Mouse (Mus musculus): Measurements from ENCODE around the gene Gm1604a. TPM values are rescaled to one million over a fixed set of nuclear protein-coding genes. Genes with fewer than 3 reads are reported as not detected.
A peak's percentile ranks its signal among the peaks of the same experiment; 100 is the strongest.
"Not testable (repeated sequence)": the region's sequence is repeated elsewhere in the genome, so short reads cannot be mapped to it uniquely, and the experiment has no call there.

Gm1604a gene
- polyA plus RNA-seq (2014; fragmentation: Nextera tagmentation; extraction: Ambion mirVana): not detected in 2 replicates

GRCm38 (mm10) chr17:7025257-7025656 lies at the start of gene Gm1604a:
Gm1604a (plus strand) TSS chr17:7025568.
- H3K9ac ChIP-seq (ENCODE audit: low read depth, low read length); H3K4me2 ChIP-seq (replicated peaks; ENCODE audit: low read depth, low read length); H3K27ac ChIP-seq (ENCODE audit: low read depth, low read length); H3K4me1 ChIP-seq (ENCODE audit: control insufficient read depth, insufficient read depth, low read length); H3K27me3 ChIP-seq (ENCODE audit: control insufficient read depth, insufficient read depth, low read length); H3K4me3 ChIP-seq (ENCODE audit: low read length); H3K36me3 ChIP-seq (ENCODE audit: control insufficient read depth, insufficient read depth, low read length); H3K9me3 ChIP-seq (ENCODE audit: control insufficient read depth, low read length): not testable (repeated sequence)
- ATAC-seq (ENCODE audit: low FRiP score, low TSS enrichment): peak; percentile 37; the same call in 1 of the 2 replicates
- WGBS: 17% methylated on average over 6 of the region's 14 CpGs

- under 1% methylated on average over 21 of the region's 68 CpGs for WGBS
- Histone ChIP-seq H3K9ac (ENCODE audit: low read depth, low read length) (peak within 1 kb of the TSS; percentile 66), H3K4me3 (ENCODE audit: low read length) (peak within 1 kb of the TSS; percentile 52), H3K4me2 (replicated peaks; ENCODE audit: low read depth, low read length) (peak within 1 kb of the TSS; percentile 41)
- not testable (repeated sequence) for H3K27ac ChIP-seq (ENCODE audit: low read depth, low read length); H3K9me3 ChIP-seq (ENCODE audit: control insufficient read depth, low read length); H3K36me3 ChIP-seq (ENCODE audit: control insufficient read depth, insufficient read depth, low read length); H3K4me1 ChIP-seq (ENCODE audit: control insufficient read depth, insufficient read depth, low read length); H3K27me3 ChIP-seq (ENCODE audit: control insufficient read depth, insufficient read depth, low read length)
- peak; percentile 99 for ATAC-seq (ENCODE audit: low FRiP score, low TSS enrichment)
Measured at GRCm38 (mm10) chr17:6978287-6979248, 46.8 kb upstream of the Gm1604a start, which contains the start of gene Gm49721. Gm49721 (plus strand) TSS chr17:6978904.

- not testable (repeated sequence) for ATAC-seq (ENCODE audit: low FRiP score, low TSS enrichment); H3K9ac ChIP-seq (ENCODE audit: low read depth, low read length)
Measured at GRCm38 (mm10) chr17:6979380-6979779, 46.0 kb upstream of the Gm1604a start.

GRCm38 (mm10) chr17:6980144-6980543 lies 45.2 kb upstream of the Gm1604a start:
- not testable (repeated sequence) for H3K9ac ChIP-seq (ENCODE audit: low read depth, low read length); H3K4me1 ChIP-seq (ENCODE audit: control insufficient read depth, insufficient read depth, low read length); H3K27me3 ChIP-seq (ENCODE audit: control insufficient read depth, insufficient read depth, low read length); H3K36me3 ChIP-seq (ENCODE audit: control insufficient read depth, insufficient read depth, low read length); H3K4me3 ChIP-seq (ENCODE audit: low read length); H3K4me2 ChIP-seq (replicated peaks; ENCODE audit: low read depth, low read length); ATAC-seq (ENCODE audit: low FRiP score, low TSS enrichment); H3K9me3 ChIP-seq (ENCODE audit: control insufficient read depth, low read length); H3K27ac ChIP-seq (ENCODE audit: low read depth, low read length)
- WGBS: 84% methylated on average over 5 of the region's 8 CpGs

More at GRCm38 (mm10) chr17:6979380-6979779, 46.0 kb upstream of the Gm1604a start:
- WGBS: 16% methylated on average over 5 of the region's 5 CpGs
- Histone ChIP-seq H3K4me2 (replicated peaks; ENCODE audit: low read depth, low read length) (peak overlapping the region; percentile 41), H3K4me3 (ENCODE audit: low read length) (peak overlapping the region; percentile 52)
- not testable (repeated sequence) for H3K9me3 ChIP-seq (ENCODE audit: control insufficient read depth, low read length); H3K27ac ChIP-seq (ENCODE audit: low read depth, low read length); H3K4me1 ChIP-seq (ENCODE audit: control insufficient read depth, insufficient read depth, low read length); H3K36me3 ChIP-seq (ENCODE audit: control insufficient read depth, insufficient read depth, low read length); H3K27me3 ChIP-seq (ENCODE audit: control insufficient read depth, insufficient read depth, low read length)

GRCm38 (mm10) chr17:6986118-6986517 lies 39.2 kb upstream of the Gm1604a start:
- not testable (repeated sequence) for H3K9ac ChIP-seq (ENCODE audit: low read depth, low read length); H3K9me3 ChIP-seq (ENCODE audit: control insufficient read depth, low read length); H3K4me2 ChIP-seq (replicated peaks; ENCODE audit: low read depth, low read length); ATAC-seq (ENCODE audit: low FRiP score, low TSS enrichment); H3K4me1 ChIP-seq (ENCODE audit: control insufficient read depth, insufficient read depth, low read length); H3K27me3 ChIP-seq (ENCODE audit: control insufficient read depth, insufficient read depth, low read length); H3K36me3 ChIP-seq (ENCODE audit: control insufficient read depth, insufficient read depth, low read length); H3K27ac ChIP-seq (ENCODE audit: low read depth, low read length); H3K4me3 ChIP-seq (ENCODE audit: low read length)
- WGBS: 100% methylated on average over 1 of the region's 1 CpGs

GRCm38 (mm10) chr17:6995504-6995903 lies 29.9 kb upstream of the Gm1604a start:
- H3K9me3 ChIP-seq (ENCODE audit: control insufficient read depth, low read length); ATAC-seq (ENCODE audit: low FRiP score, low TSS enrichment): not testable (repeated sequence)

GRCm38 (mm10) chr17:6996826-6997225 lies 28.5 kb upstream of the Gm1604a start:
- ATAC-seq (ENCODE audit: low FRiP score, low TSS enrichment); H3K36me3 ChIP-seq (ENCODE audit: control insufficient read depth, insufficient read depth, low read length): not testable (repeated sequence)
- WGBS: 89% methylated on average over 8 of the region's 8 CpGs

More at GRCm38 (mm10) chr17:6995504-6995903, 29.9 kb upstream of the Gm1604a start:
- H3K4me1 ChIP-seq (ENCODE audit: control insufficient read depth, insufficient read depth, low read length); H3K4me2 ChIP-seq (replicated peaks; ENCODE audit: low read depth, low read length); H3K4me3 ChIP-seq (ENCODE audit: low read length); H3K9ac ChIP-seq (ENCODE audit: low read depth, low read length); H3K27ac ChIP-seq (ENCODE audit: low read depth, low read length); H3K36me3 ChIP-seq (ENCODE audit: control insufficient read depth, insufficient read depth, low read length); H3K27me3 ChIP-seq (ENCODE audit: control insufficient read depth, insufficient read depth, low read length): not testable (repeated sequence)
- no CpG with 5 or more reads among the region's 6 CpGs for WGBS

GRCm38 (mm10) chr17:6997778-6998490 lies 27.4 kb upstream of the Gm1604a start:
- H3K4me2 ChIP-seq (replicated peaks; ENCODE audit: low read depth, low read length); ATAC-seq (ENCODE audit: low FRiP score, low TSS enrichment); H3K27ac ChIP-seq (ENCODE audit: low read depth, low read length); H3K9ac ChIP-seq (ENCODE audit: low read depth, low read length); H3K9me3 ChIP-seq (ENCODE audit: control insufficient read depth, low read length); H3K27me3 ChIP-seq (ENCODE audit: control insufficient read depth, insufficient read depth, low read length); H3K4me3 ChIP-seq (ENCODE audit: low read length); H3K36me3 ChIP-seq (ENCODE audit: control insufficient read depth, insufficient read depth, low read length); H3K4me1 ChIP-seq (ENCODE audit: control insufficient read depth, insufficient read depth, low read length): not testable (repeated sequence)
- no CpG with 5 or more reads among the region's 7 CpGs for WGBS

More at GRCm38 (mm10) chr17:6996826-6997225, 28.5 kb upstream of the Gm1604a start:
- not testable (repeated sequence) for H3K27ac ChIP-seq (ENCODE audit: low read depth, low read length); H3K27me3 ChIP-seq (ENCODE audit: control insufficient read depth, insufficient read depth, low read length); H3K4me3 ChIP-seq (ENCODE audit: low read length); H3K9ac ChIP-seq (ENCODE audit: low read depth, low read length); H3K4me2 ChIP-seq (replicated peaks; ENCODE audit: low read depth, low read length); H3K4me1 ChIP-seq (ENCODE audit: control insufficient read depth, insufficient read depth, low read length); H3K9me3 ChIP-seq (ENCODE audit: control insufficient read depth, low read length)

Measured in kidney, embryonic 14.5 days (tissue).